Mouse (Mus musculus) cortical plate, adult 2 months (tissue): ENCODE measurements around the gene Akr1d1.

ENCODE experiments used
- CTCF ChIP-seq: fragments of 200-500 bp; IDR thresholded peaks from 2 replicates; pipeline ENCODE4 v1.5.1; 2011; ENCODE audit warnings: mild to moderate bottlenecking, control low read depth, low read length; ENCODE audit not compliant: insufficient read depth; ENCODE audit errors: extremely low read depth
- POLR2A ChIP-seq: fragments of 200-500 bp; IDR thresholded peaks from 2 replicates; pipeline ENCODE4 v1.6.1; 2011; ENCODE audit warnings: mild to moderate bottlenecking, low read length, control low read depth; ENCODE audit not compliant: insufficient read depth; ENCODE audit errors: extremely low read depth

DNA sequence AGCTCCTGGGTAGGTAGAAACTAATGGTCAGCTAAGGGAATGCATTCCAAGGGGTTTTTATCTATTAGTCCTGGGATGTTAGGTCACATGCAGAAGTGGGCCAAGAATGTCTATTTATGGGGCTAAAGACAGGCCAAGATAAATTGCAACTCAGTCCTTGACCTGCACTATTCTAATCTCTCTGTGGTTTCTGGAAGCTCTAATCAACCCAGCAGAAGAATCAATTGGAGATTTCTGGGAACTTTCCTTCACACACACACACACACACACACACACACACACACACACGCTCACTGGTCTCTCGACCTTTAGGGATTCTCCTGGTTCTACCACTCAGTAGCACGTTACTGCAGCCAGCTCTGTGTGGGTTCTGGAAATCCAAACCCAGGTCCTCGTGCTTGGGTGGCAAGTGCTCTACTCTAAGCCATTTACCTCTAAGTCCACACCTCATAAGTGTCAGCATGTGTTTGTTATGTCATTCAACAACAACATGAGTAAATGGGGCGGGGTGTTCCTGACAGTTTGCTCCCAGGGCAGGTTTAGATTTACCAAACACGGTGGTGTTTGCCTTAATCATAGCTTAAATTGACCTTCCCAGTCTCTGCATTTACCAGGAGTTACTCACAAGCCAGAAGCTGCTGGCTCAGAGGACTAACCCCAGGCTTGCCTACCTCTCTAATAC lies 82.8 kb downstream of the Akr1d1 start:
- TF ChIP-seq POLR2A (no peak), CTCF (no peak)
